Mouse (Mus musculus) intestine, embryonic 15.5 days (tissue): Measurements from ENCODE around the gene Mrpl33. TPM values are rescaled to one million over a fixed set of nuclear protein-coding genes. Genes with fewer than 3 reads are reported as not detected.

Source experiments
- ATAC-seq: fragments of 200-750 bp; cut with Nextera tagmentation; 2 replicates; pipeline ENCODE4 v1.8.0; 2017; ENCODE audit warnings: moderate TSS enrichment, moderate library complexity
- H3K27ac ChIP-seq: fragments of 300-500 bp; sonication (generic); 2 replicates; pipeline ENCODE4 v1.5.1; 2015; ENCODE audit warnings: mild to moderate bottlenecking, inconsistent platforms
- H3K27me3 ChIP-seq: fragments of 300-500 bp; sonication (generic); replicated peaks from 2 replicates; pipeline ENCODE4 v1.6.1; 2015; ENCODE audit warnings: inconsistent platforms
- H3K36me3 ChIP-seq: fragments of 300-500 bp; sonication (generic); 2 replicates; pipeline ENCODE4 v1.6.1; 2015; ENCODE audit warnings: inconsistent platforms
- H3K4me1 ChIP-seq: fragments of 300-500 bp; sonication (generic); replicated peaks from 2 replicates; pipeline ENCODE4 v1.6.1; 2015; ENCODE audit warnings: inconsistent platforms
- H3K4me2 ChIP-seq: fragments of 300-500 bp; sonication (generic); replicated peaks from 2 replicates; pipeline ENCODE4 v1.6.1; 2015; ENCODE audit warnings: mild to moderate bottlenecking, inconsistent platforms
- H3K4me3 ChIP-seq: fragments of 300-500 bp; sonication (generic); replicated peaks from 2 replicates; pipeline ENCODE4 v1.5.1; 2015; ENCODE audit warnings: inconsistent platforms
- H3K9ac ChIP-seq: fragments of 300-500 bp; sonication (generic); 2 replicates; pipeline ENCODE4 v1.6.1; 2015; ENCODE audit warnings: inconsistent platforms
- H3K9me3 ChIP-seq: fragments of 300-500 bp; sonication (generic); 2 replicates; pipeline ENCODE4 v1.6.1; 2016; ENCODE audit warnings: inconsistent platforms
- WGBS: fragments of 180-500 bp; shearing (Covaris S2); methylation state at CpG from one replicate; pipeline ENCODE4 v1.1.7; 2015; 5-methylcytosine and 5-hydroxymethylcytosine counted together
- polyA plus RNA-seq: library from polyadenylated mRNA; unstranded; fragments of >200 nt; fragmentation: Nextera tagmentation; extraction: Ambion mirVana; gene quantifications from 2 replicates; pipeline ENCODE4 v1.2.1, GENCODE M21; 2015

The Mrpl33 gene
- polyA plus RNA-seq, 1 experiment from 2014 or later, result 322 TPM

DNA sequence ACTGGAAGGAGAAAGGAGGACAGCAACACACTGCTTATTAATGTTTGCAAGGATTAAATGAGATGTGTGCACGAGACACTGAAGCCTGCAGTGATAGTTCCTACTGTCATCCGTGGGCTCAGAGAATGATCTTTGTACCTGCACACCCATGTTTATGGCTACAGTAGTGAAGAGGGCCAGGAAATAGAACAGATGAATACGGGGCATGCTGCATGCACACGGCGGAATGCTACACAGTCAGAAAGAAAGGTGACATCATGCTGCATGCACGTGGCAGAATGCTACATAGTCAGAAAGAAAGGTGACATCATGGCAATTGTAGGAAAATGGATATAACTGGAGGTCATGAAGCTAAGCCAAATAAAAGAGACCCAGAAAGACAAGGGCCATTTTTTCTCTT is 49.8 kb downstream of the Mrpl33 start:
- H3K4me1 ChIP-seq, result 0 out of 2 replicates have a peak, but pooled peaks cover 5% of the 10 kb centered on the region
- no peaks in the 10 kb centered on the region for H3K9me3 ChIP-seq
- no peak overlapping the region for H3K9ac ChIP-seq
- ATAC-seq, result peak; percentile 86
- H3K27ac ChIP-seq, result no peak overlapping the region
- no peaks in the 10 kb centered on the region for H3K27me3 ChIP-seq
- no peak overlapping the region for H3K4me2 ChIP-seq
- whole genome bisulfite sequencing, result 62% methylated on average over 6 of the region's 6 CpGs
- H3K36me3 ChIP-seq, result no peaks in the 10 kb centered on the region
- H3K4me3 ChIP-seq, result no peak overlapping the region

DNA sequence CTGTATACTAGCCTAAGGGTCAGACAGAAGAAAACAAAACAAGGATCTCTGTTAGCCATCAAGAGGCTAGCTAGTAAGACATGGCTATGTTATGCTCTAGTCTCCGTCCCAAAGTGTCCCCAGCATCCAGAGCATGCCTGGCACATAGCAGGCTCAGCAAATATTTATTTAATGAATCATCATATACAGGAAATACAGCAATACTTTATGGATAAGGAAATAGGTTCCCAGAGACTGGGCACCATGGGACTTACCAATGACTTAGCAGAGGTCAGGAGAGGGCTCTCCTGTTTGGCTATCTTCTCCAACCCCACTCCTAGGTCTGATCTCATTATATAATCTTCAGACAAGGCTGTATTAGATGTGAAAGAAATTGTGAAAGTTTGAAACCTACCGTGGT is 50.6 kb downstream of the Mrpl33 start:
- 0 out of 2 replicates have a peak, but pooled peaks cover 5% of the 10 kb centered on the region for H3K4me1 ChIP-seq
- H3K9ac ChIP-seq, result no peak overlapping the region
- no peaks in the 10 kb centered on the region for H3K9me3 ChIP-seq
- no peak overlapping the region for H3K4me2 ChIP-seq
- ATAC-seq, result 0 out of 2 replicates have a peak, but pooled peaks have one; percentile 46
- H3K4me3 ChIP-seq, result no peak overlapping the region
- no peak overlapping the region for H3K27ac ChIP-seq
- WGBS, result 67% methylated on average over 2 of the region's 2 CpGs
- no peaks in the 10 kb centered on the region for H3K27me3 ChIP-seq
- no peaks in the 10 kb centered on the region for H3K36me3 ChIP-seq

GRCm38 (mm10) chr5:31650518-31651288 is 54.0 kb downstream of the Mrpl33 start:
- Histone ChIP-seq H3K9ac (no peak overlapping the region), H3K4me1 (0 out of 2 replicates have a peak, but pooled peaks cover 5% of the 10 kb centered on the region), H3K27ac (no peak overlapping the region), H3K4me3 (no peak overlapping the region), H3K27me3 (no peaks in the 10 kb centered on the region), H3K4me2 (no peak overlapping the region), H3K9me3 (no peaks in the 10 kb centered on the region), H3K36me3 (no peaks in the 10 kb centered on the region)
- ATAC-seq, result no peak
- 82% methylated on average over 2 of the region's 2 CpGs for WGBS

- H3K27me3 ChIP-seq, result no peaks in the 10 kb centered on the region
- no peak overlapping the region for H3K9ac ChIP-seq
- 86% methylated on average over 1 of the region's 1 CpGs for WGBS
- H3K4me2 ChIP-seq, result no peak overlapping the region
- H3K27ac ChIP-seq, result no peak overlapping the region
- H3K36me3 ChIP-seq, result no peaks in the 10 kb centered on the region
- H3K4me1 ChIP-seq, result no peaks in the 10 kb centered on the region
- ATAC-seq, result no peak
- H3K4me3 ChIP-seq, result no peak overlapping the region
- no peaks in the 10 kb centered on the region for H3K9me3 ChIP-seq
These were observed 59.0 kb downstream of the Mrpl33 start for GRCm38 (mm10) chr5:31655688-31656190.

- no peaks in the 10 kb centered on the region for H3K9me3 ChIP-seq
- ATAC-seq, result no peak
These were observed 69.4 kb downstream of the Mrpl33 start for GRCm38 (mm10) chr5:31666176-31666575.

GRCm38 (mm10) chr5:31668325-31668968 is 71.7 kb downstream of the Mrpl33 start:
- no peak overlapping the region for H3K9ac ChIP-seq
- WGBS, result 88% methylated on average over 13 of the region's 13 CpGs
- peaks cover 3% of the 10 kb centered on the region; the same call in 1 of the 2 replicates for H3K4me1 ChIP-seq
- H3K27ac ChIP-seq, result no peak overlapping the region
- no peak overlapping the region for H3K4me2 ChIP-seq
- H3K27me3 ChIP-seq, result no peaks in the 10 kb centered on the region
- ATAC-seq, result no peak
- H3K4me3 ChIP-seq, result no peak overlapping the region
- no peaks in the 10 kb centered on the region for H3K36me3 ChIP-seq
- H3K9me3 ChIP-seq, result no peaks in the 10 kb centered on the region

More at GRCm38 (mm10) chr5:31666176-31666575, 69.4 kb downstream of the Mrpl33 start:
- no peaks in the 10 kb centered on the region for H3K27me3 ChIP-seq
- H3K4me2 ChIP-seq, result no peak overlapping the region
- no peak overlapping the region for H3K4me3 ChIP-seq
- peaks cover 3% of the 10 kb centered on the region; the same call in 1 of the 2 replicates for H3K4me1 ChIP-seq
- 36% methylated on average over 1 of the region's 1 CpGs for WGBS
- no peak overlapping the region for H3K27ac ChIP-seq
- H3K36me3 ChIP-seq, result no peaks in the 10 kb centered on the region
- H3K9ac ChIP-seq, result no peak overlapping the region

- Histone ChIP-seq H3K27me3 (no peaks in the 10 kb centered on the region), H3K9ac (no peak overlapping the region), H3K27ac (no peak overlapping the region), H3K4me2 (peak overlapping the region; percentile 11; the same call in 1 of the 2 replicates), H3K36me3 (no peaks in the 10 kb centered on the region), H3K4me3 (no peak overlapping the region), H3K9me3 (no peaks in the 10 kb centered on the region), H3K4me1 (peaks cover 3% of the 10 kb centered on the region; the same call in 1 of the 2 replicates)
- ATAC-seq, result peak; percentile 34; the same call in 1 of the 2 replicates
- WGBS, result 34% methylated on average over 5 of the region's 5 CpGs
These were observed 73.2 kb downstream of the Mrpl33 start for GRCm38 (mm10) chr5:31669984-31670383.

GRCm38 (mm10) chr5:31671137-31671536 is 74.4 kb downstream of the Mrpl33 start:
- peaks cover 3% of the 10 kb centered on the region; the same call in 1 of the 2 replicates for H3K4me1 ChIP-seq
- H3K4me3 ChIP-seq, result no peak overlapping the region
- no peak for ATAC-seq
- no peak overlapping the region for H3K4me2 ChIP-seq
- WGBS, result 53% methylated on average over 2 of the region's 2 CpGs
- no peaks in the 10 kb centered on the region for H3K27me3 ChIP-seq
- H3K27ac ChIP-seq, result no peak overlapping the region
- H3K9ac ChIP-seq, result no peak overlapping the region
- H3K9me3 ChIP-seq, result no peaks in the 10 kb centered on the region
- no peaks in the 10 kb centered on the region for H3K36me3 ChIP-seq

GRCm38 (mm10) chr5:31673431-31673830 is 76.7 kb downstream of the Mrpl33 start:
- peaks cover 5% of the 10 kb centered on the region; the same call in 1 of the 2 replicates for H3K4me1 ChIP-seq
- H3K27me3 ChIP-seq, result no peaks in the 10 kb centered on the region
- no peaks in the 10 kb centered on the region for H3K36me3 ChIP-seq
- H3K4me3 ChIP-seq, result no peak overlapping the region
- H3K9me3 ChIP-seq, result no peaks in the 10 kb centered on the region
- H3K4me2 ChIP-seq, result no peak overlapping the region
- H3K27ac ChIP-seq, result no peak overlapping the region
- WGBS, result 65% methylated on average over 2 of the region's 2 CpGs
- no peak for ATAC-seq
- H3K9ac ChIP-seq, result no peak overlapping the region

DNA sequence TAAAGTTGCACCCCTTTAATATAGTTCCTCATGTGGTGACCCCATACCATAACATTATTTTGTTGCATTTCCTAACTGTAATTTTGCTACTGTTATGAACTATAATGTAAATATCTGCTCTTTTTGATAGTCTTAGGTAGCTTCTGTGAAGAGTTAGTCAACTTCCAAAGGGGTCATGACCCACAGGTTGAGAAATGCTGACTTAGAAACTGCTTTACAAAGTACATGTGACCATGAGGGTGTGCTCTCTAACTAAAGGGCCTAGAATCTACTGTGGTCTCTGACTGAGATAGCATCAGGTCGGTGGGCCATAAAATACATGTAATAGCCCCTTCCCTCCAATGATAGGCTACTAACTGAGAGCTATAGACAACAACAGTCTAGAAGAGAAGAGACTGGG is 81.3 kb downstream of the Mrpl33 start:
- WGBS, result 41% methylated on average over 1 of the region's 1 CpGs
- no peak overlapping the region for H3K4me3 ChIP-seq
- H3K9ac ChIP-seq, result no peak overlapping the region
- no peak for ATAC-seq
- no peak overlapping the region for H3K27ac ChIP-seq
- H3K9me3 ChIP-seq, result no peaks in the 10 kb centered on the region
- H3K27me3 ChIP-seq, result no peaks in the 10 kb centered on the region
- H3K4me2 ChIP-seq, result no peak overlapping the region
- no peaks in the 10 kb centered on the region for H3K36me3 ChIP-seq
- H3K4me1 ChIP-seq, result 0 out of 2 replicates have a peak, but pooled peaks cover 2% of the 10 kb centered on the region

GRCm38 (mm10) chr5:31680183-31680582 is 83.4 kb downstream of the Mrpl33 start:
- Histone ChIP-seq H3K4me1 (0 out of 2 replicates have a peak, but pooled peaks cover 2% of the 10 kb centered on the region), H3K4me3 (no peak overlapping the region), H3K27ac (no peak overlapping the region), H3K9me3 (no peaks in the 10 kb centered on the region), H3K36me3 (no peaks in the 10 kb centered on the region), H3K9ac (no peak overlapping the region), H3K27me3 (no peaks in the 10 kb centered on the region), H3K4me2 (no peak overlapping the region)
- ATAC-seq, result no peak
- 86% methylated on average over 4 of the region's 4 CpGs for WGBS

- ATAC-seq, result no peak
- H3K4me2 ChIP-seq, result no peak overlapping the region
- H3K4me1 ChIP-seq, result 0 out of 2 replicates have a peak, but pooled peaks cover 2% of the 10 kb centered on the region
- H3K36me3 ChIP-seq, result no peaks in the 10 kb centered on the region
- H3K9me3 ChIP-seq, result no peaks in the 10 kb centered on the region
- no peak overlapping the region for H3K4me3 ChIP-seq
- WGBS, result 89% methylated on average over 1 of the region's 1 CpGs
- no peak overlapping the region for H3K27ac ChIP-seq
- H3K27me3 ChIP-seq, result no peaks in the 10 kb centered on the region
- H3K9ac ChIP-seq, result no peak overlapping the region
These were observed 85.6 kb downstream of the Mrpl33 start for GRCm38 (mm10) chr5:31682305-31682704.
